Mouse (Mus musculus) layer of hippocampus, adult 2 months (tissue): ENCODE results near the gene D6Wsu163e. TPM values are rescaled to one million over a fixed set of nuclear protein-coding genes. Genes with fewer than 3 reads are reported as not detected.

Source experiments
- DNase-seq, 2 experiments: peaks; one replicate each; pipeline ENCODE4 v3.0.0; 2022; ENCODE audit warnings: low spot score in 2 of 2
- H3K27ac ChIP-seq: fragments of 200-600 bp; 2 replicates; pipeline ENCODE4 v1.8.1; 2022
- H3K4me3 ChIP-seq: fragments of 200-600 bp; 2 replicates; pipeline ENCODE4 v1.8.1; 2022; ENCODE audit warnings: mild to moderate bottlenecking
- CTCF ChIP-seq: fragments of 200-600 bp; conservative IDR thresholded peaks from 2 replicates; pipeline ENCODE4 v1.8.1; 2022; ENCODE audit warnings: antibody characterized with exemption, mild to moderate bottlenecking, moderate library complexity
- total RNA-seq, 2 experiments: library from RNA; stranded (reverse); gene quantifications; 2 replicates each; pipeline ENCODE4 v1.2.3; 2021

D6Wsu163e gene
- total RNA-seq, 2 experiments from 2014 or later, result 45.8 to 46.5 TPM

DNA sequence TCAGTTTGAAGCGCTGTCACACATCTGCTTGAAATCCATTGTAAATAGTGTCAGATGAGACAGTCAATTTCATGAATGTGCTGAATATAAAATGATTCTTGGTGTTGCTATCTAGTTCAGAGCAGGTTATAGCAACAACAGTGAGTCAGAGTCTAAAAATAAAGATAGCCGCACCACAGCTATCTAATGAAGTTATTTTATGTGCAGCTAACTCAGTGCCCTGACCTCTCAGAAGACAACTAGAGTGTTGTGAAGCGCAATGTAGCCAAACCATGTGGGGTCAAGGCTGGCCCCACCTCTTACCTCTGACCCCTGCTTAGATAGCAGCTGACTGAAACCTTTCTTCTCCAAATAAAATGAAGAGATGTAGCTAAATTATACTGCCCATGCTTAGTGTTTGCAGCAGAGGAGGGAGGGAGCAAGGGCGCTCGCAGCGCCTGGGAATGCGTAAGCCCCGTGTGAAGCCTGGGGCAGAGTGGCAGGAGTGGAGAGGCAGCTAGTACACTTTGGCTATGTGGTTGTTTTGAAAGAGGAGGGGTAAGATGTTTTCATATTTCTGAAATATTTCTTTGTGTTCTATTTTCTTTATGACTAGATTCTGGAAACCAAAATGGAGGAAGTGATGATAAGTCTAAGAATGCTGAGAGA lies 21.7 kb downstream of the D6Wsu163e start:
- TF ChIP-seq CTCF, result no peak
- no peak for DNase-seq
- Histone ChIP-seq H3K27ac (no peak overlapping the region), H3K4me3 (no peak overlapping the region)

- no peak for DNase-seq
- TF ChIP-seq CTCF, result no peak
- no peak overlapping the region for H3K4me3 ChIP-seq
- no peak overlapping the region for H3K27ac ChIP-seq
These were observed 22.9 kb downstream of the D6Wsu163e start for GRCm38 (mm10) chr6:126962709-126963108.

- Histone ChIP-seq H3K27ac (no peak overlapping the region), H3K4me3 (no peak overlapping the region)
- DNase-seq, result no peak
- TF ChIP-seq CTCF, result no peak
These were observed 23.7 kb downstream of the D6Wsu163e start for GRCm38 (mm10) chr6:126963426-126963825.

GRCm38 (mm10) chr6:126966241-126967026 lies 26.7 kb downstream of the D6Wsu163e start:
- Histone ChIP-seq H3K27ac (no peak overlapping the region), H3K4me3 (no peak overlapping the region)
- no peak for DNase-seq
- TF ChIP-seq CTCF, result no peak

- H3K27ac ChIP-seq, result no peak overlapping the region
- DNase-seq, result no peak
- no peak overlapping the region for H3K4me3 ChIP-seq
- no peak for TF ChIP-seq CTCF
These were observed 41.9 kb downstream of the D6Wsu163e start for GRCm38 (mm10) chr6:126981539-126982234.

GRCm38 (mm10) chr6:126993676-126994075 lies 53.9 kb downstream of the D6Wsu163e start:
- H3K4me3 ChIP-seq, result no peak overlapping the region
- peak in 1 of 2 experiments; percentile 7 for DNase-seq
- no peak for TF ChIP-seq CTCF
- H3K27ac ChIP-seq, result no peak overlapping the region

DNA sequence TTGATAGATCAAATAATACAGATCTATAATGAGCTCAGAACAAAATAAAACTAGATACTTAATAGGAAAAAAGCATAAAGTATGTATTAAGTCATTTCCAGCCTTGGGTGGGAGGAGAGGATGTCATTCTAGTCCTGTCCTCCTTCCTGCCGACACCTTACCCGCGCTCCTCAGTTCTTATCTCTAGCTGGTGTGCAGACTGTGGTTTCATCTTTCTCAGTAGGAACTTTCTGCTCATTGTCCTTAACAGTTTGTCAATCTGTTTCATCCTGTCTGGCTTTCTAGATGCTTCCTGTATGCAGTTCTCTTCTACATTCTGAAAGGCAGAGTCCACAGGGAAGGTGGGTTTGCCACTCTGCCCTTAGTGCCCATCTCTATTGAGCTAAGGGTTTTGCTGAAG lies 55.7 kb downstream of the D6Wsu163e start:
- no peak for DNase-seq

GRCm38 (mm10) chr6:126996399-126996798 lies 56.6 kb downstream of the D6Wsu163e start:
- TF ChIP-seq CTCF, result no peak

More for the DNA sequence above, 55.7 kb downstream of the D6Wsu163e start:
- Histone ChIP-seq H3K4me3 (no peak overlapping the region), H3K27ac (no peak overlapping the region)
- no peak for TF ChIP-seq CTCF

GRCm38 (mm10) chr6:127005646-127006045 lies 65.9 kb downstream of the D6Wsu163e start:
- no peak for DNase-seq
- no peak for TF ChIP-seq CTCF
- Histone ChIP-seq H3K4me3 (no peak overlapping the region), H3K27ac (no peak overlapping the region)

More at GRCm38 (mm10) chr6:126996399-126996798, 56.6 kb downstream of the D6Wsu163e start:
- Histone ChIP-seq H3K27ac (no peak overlapping the region), H3K4me3 (no peak overlapping the region)
- no peak for DNase-seq

- Histone ChIP-seq H3K4me3 (no peak overlapping the region), H3K27ac (no peak overlapping the region)
- no peak for TF ChIP-seq CTCF
- no peak for DNase-seq
These were observed 66.8 kb downstream of the D6Wsu163e start for GRCm38 (mm10) chr6:127006551-127006950.

- DNase-seq, result no peak
- Histone ChIP-seq H3K4me3 (no peak overlapping the region), H3K27ac (no peak overlapping the region)
- no peak for TF ChIP-seq CTCF
These were observed 70.3 kb downstream of the D6Wsu163e start for GRCm38 (mm10) chr6:127010021-127010420.

GRCm38 (mm10) chr6:127011947-127012535 lies 72.3 kb downstream of the D6Wsu163e start:
- Histone ChIP-seq H3K27ac (no peak overlapping the region), H3K4me3 (no peak overlapping the region)
- DNase-seq, result no peak
- TF ChIP-seq CTCF, result no peak
